Mouse (Mus musculus) cortical plate, adult 2 months (tissue): ENCODE data around the gene Spata13. TPM values are rescaled to one million over a fixed set of nuclear protein-coding genes. Genes with fewer than 3 reads are reported as not detected.

ENCODE experiments used
- H3K27ac ChIP-seq: fragments of 200-500 bp; 2 replicates; pipeline ENCODE4 v1.5.1; 2012; ENCODE audit warnings: low read length, control low read depth, inconsistent platforms; ENCODE audit not compliant: insufficient read depth
- H3K4me1 ChIP-seq: fragments of 200-500 bp; 2 replicates; pipeline ENCODE4 v1.6.1; 2011; ENCODE audit warnings: low read length; ENCODE audit not compliant: control insufficient read depth, insufficient read depth
- H3K4me3 ChIP-seq: fragments of 200-500 bp; 2 replicates; pipeline ENCODE4 v1.5.1; 2011; ENCODE audit warnings: mild to moderate bottlenecking, low read length, control low read depth; ENCODE audit not compliant: insufficient read depth
- CTCF ChIP-seq: fragments of 200-500 bp; IDR thresholded peaks from 2 replicates; pipeline ENCODE4 v1.5.1; 2011; ENCODE audit warnings: mild to moderate bottlenecking, control low read depth, low read length; ENCODE audit not compliant: insufficient read depth; ENCODE audit errors: extremely low read depth
- POLR2A ChIP-seq: fragments of 200-500 bp; IDR thresholded peaks from 2 replicates; pipeline ENCODE4 v1.6.1; 2011; ENCODE audit warnings: mild to moderate bottlenecking, low read length, control low read depth; ENCODE audit not compliant: insufficient read depth; ENCODE audit errors: extremely low read depth
- polyA plus RNA-seq: library from polyadenylated mRNA; depleted of rRNA; stranded (reverse); fragments of >200 nt; gene quantifications from 2 replicates; pipeline ENCODE4 v1.2.3, GENCODE M21; 2012; rRNA removed

Gene Spata13
- polyA plus RNA-seq, 1 experiment: 6.1 TPM

DNA sequence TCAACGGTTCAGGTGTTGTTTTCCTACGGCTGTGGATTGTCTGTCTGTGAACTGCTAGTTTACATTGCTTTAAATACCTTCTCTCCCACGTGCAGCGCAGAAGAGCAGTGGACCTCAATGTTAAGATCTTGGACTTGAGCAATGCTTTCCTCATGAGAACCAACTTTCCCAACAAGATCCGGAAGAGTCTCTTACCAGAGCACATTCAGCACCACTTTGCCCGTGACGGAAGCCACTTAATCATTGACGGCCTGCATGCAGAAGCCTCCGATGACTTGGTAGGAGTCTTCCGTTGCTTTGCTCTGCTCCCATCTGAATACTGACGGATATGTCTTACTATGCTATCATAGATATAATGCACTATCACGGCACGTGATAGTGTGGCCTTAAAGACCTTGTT lies 168.2 kb downstream of the Spata13 start:
- TF ChIP-seq CTCF (no peak), POLR2A (no peak)
- H3K27ac ChIP-seq: no peak overlapping the region
- no peaks in the 10 kb centered on the region for H3K4me1 ChIP-seq
- no peak overlapping the region for H3K4me3 ChIP-seq

GRCm38 (mm10) chr14:60804978-60805377 lies 171.2 kb downstream of the Spata13 start:
- H3K27ac ChIP-seq: no peak overlapping the region
- TF ChIP-seq CTCF (no peak), POLR2A (no peak)

DNA sequence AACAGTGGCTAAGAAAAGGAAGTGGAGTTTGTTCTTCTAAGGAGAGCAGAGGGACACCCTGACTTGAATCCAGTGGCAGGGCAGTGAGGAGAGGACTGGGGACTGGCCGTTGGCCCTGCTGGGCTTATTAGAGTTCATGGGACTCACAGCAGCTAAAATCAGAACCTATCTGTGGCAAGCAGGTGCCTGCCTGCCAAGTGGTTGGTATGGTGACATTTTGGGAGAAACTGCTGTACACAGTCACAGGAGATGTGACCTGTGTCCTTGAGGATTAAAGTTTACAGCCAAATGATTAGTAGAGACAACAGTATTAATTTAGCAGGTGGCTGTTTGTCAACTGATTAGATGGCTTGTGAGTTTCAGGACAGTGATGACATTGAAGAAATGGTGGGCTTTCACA lies 172.1 kb downstream of the Spata13 start:
- TF ChIP-seq POLR2A (no peak), CTCF (no peak)
- Histone ChIP-seq H3K4me1 (no peaks in the 10 kb centered on the region), H3K27ac (no peak overlapping the region), H3K4me3 (no peak overlapping the region)

More at GRCm38 (mm10) chr14:60804978-60805377, 171.2 kb downstream of the Spata13 start:
- H3K4me1 ChIP-seq: no peaks in the 10 kb centered on the region
- H3K4me3 ChIP-seq: no peak overlapping the region

DNA sequence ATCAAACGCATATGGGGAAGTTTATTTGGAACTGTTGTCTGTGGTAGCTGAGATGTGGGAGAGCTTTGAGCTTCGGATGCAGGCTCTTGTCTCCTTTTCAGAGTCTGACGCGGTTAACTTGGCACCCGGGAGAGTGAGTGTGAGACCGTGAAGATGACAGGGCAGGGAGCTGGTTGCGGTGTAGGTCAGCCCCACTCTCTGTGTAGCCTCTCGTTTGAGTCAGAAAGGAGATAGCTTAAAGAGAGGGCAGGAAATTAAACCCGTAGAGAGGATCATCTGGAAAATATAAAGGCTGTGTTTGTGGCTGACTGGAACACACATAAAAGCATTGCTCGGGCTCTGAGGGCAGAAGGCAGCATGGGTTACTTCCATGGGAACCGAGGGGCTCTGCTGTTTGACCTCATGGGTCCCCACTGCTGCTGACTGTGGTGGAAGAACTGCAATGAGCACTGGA lies 173.1 kb downstream of the Spata13 start:
- H3K27ac ChIP-seq: no peak overlapping the region
- TF ChIP-seq POLR2A (no peak), CTCF (no peak)
- no peaks in the 10 kb centered on the region for H3K4me1 ChIP-seq
- H3K4me3 ChIP-seq: no peak overlapping the region

DNA sequence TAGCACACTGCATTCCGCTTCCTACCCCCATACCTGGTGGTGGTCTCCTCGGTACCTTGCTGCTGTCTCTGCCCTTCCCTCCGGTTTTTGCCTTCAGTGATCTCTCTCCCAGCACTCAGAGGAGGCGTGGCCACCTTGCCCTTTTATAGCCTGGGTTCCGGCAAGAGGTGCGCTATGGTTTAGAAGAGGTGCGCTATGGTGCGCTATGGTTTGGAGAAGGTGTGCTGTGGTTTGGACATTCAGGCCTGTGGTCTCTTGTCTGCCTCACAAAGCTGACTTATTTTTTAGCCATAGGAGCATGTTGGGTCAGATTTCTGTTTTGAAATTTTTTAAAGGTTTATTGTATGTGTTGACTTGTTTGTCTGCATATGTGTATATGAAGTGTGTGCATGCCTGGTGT lies 176.1 kb downstream of the Spata13 start:
- no peaks in the 10 kb centered on the region for H3K4me1 ChIP-seq
- H3K27ac ChIP-seq: no peak overlapping the region
- no peak overlapping the region for H3K4me3 ChIP-seq
- no peak for TF ChIP-seq POLR2A
- no peak for TF ChIP-seq CTCF

GRCm38 (mm10) chr14:60811547-60811946 lies 177.7 kb downstream of the Spata13 start:
- Histone ChIP-seq H3K4me3 (no peak overlapping the region), H3K27ac (no peak overlapping the region), H3K4me1 (no peaks in the 10 kb centered on the region)
- TF ChIP-seq POLR2A (no peak), CTCF (no peak)

Other genes with a start within 250 kb of the Spata13 start
- 0.31 and 0.36 TPM in 2 replicates for gene C1qtnf9, start 134.1 kb downstream of the Spata13 start, polyA plus RNA-seq
- 15.7 and 18.5 TPM in 2 replicates for gene Mipep, start 150.6 kb downstream of the Spata13 start, polyA plus RNA-seq